In genomic region chr8:104103462-104103861, GRCm38 (mm10) we compare ENCODE assay signal across 12 mouse cellular contexts. TPM values are rescaled to one million over a fixed set of nuclear protein-coding genes. Genes with fewer than 3 reads are reported as not detected.
DNase-seq lines count a peak whose midpoint lies in the region; ATAC-seq lines count a peak whose summit lies in the region.
"Had no signal": no experiment of that assay in that cellular context is flagged by ENCODE, and none has a peak within 500 bp of the region (broad histone marks: within the 10 kb centered on the region; RNA-seq: fewer than 3 reads in every experiment).

No protein-coding gene starts in this region.

- no peak overlapping the region for H3K27ac ChIP-seq in intestine, embryonic 14.5 days (ENCODE audit: low read depth)
- no peak overlapping the region for H3K27ac ChIP-seq in intestine, embryonic 15.5 days
- H3K27ac ChIP-seq in embryonic facial prominence, embryonic 10.5 days (replicated peaks): no peak overlapping the region
- peak overlapping the region; percentile 64 for H3K27ac ChIP-seq in heart, embryonic 15.5 days
- no peak overlapping the region for H3K27ac ChIP-seq in limb, embryonic 15.5 days

- ATAC-seq in intestine, embryonic 14.5 days (replicated peaks; ENCODE audit: low FRiP score, low TSS enrichment, low read depth): no peak
- no peak for ATAC-seq in intestine, embryonic 15.5 days
- ATAC-seq in heart, embryonic 15.5 days (replicated peaks; ENCODE audit: insufficient number of reproducible peaks, insufficient read depth, low FRiP score, low read depth): no peak
- no peak for ATAC-seq in limb, embryonic 15.5 days (ENCODE audit: insufficient number of reproducible peaks, low FRiP score, low TSS enrichment, low read depth)

- no peaks in the 10 kb centered on the region; the same call in 1 of the 2 replicates for H3K27me3 ChIP-seq in intestine, embryonic 14.5 days (replicated peaks; ENCODE audit: control insufficient read depth, insufficient read depth, low read length)
- H3K27me3 ChIP-seq in intestine, embryonic 15.5 days (replicated peaks): no peaks in the 10 kb centered on the region
- H3K27me3 ChIP-seq in embryonic facial prominence, embryonic 10.5 days (replicated peaks; ENCODE audit: low read depth, poor library complexity, severe bottlenecking): no peaks in the 10 kb centered on the region
- no peaks in the 10 kb centered on the region for H3K27me3 ChIP-seq in heart, embryonic 15.5 days
- H3K27me3 ChIP-seq in limb, embryonic 15.5 days: no peaks in the 10 kb centered on the region

- no peak overlapping the region for H3K9ac ChIP-seq in intestine, embryonic 14.5 days (ENCODE audit: low read length)
- no peak overlapping the region for H3K9ac ChIP-seq in intestine, embryonic 15.5 days
- H3K9ac ChIP-seq in heart, embryonic 15.5 days: peak overlapping the region; percentile 31; the same call in 1 of the 2 replicates
- H3K9ac ChIP-seq in limb, embryonic 15.5 days: no peak overlapping the region

- H3K4me1 ChIP-seq in intestine, embryonic 14.5 days (replicated peaks; ENCODE audit: control insufficient read depth, insufficient read depth, low read length): 0 out of 2 replicates have a peak, but pooled peaks cover 9% of the 10 kb centered on the region
- peaks cover 7% of the 10 kb centered on the region; the same call in 1 of the 2 replicates for H3K4me1 ChIP-seq in intestine, embryonic 15.5 days (replicated peaks)
- H3K4me1 ChIP-seq in embryonic facial prominence, embryonic 10.5 days: peaks cover 21% of the 10 kb centered on the region
- H3K4me1 ChIP-seq in heart, embryonic 15.5 days (replicated peaks): peaks cover 23% of the 10 kb centered on the region
- H3K4me1 ChIP-seq in limb, embryonic 15.5 days: peaks cover 7% of the 10 kb centered on the region; the same call in 1 of the 2 replicates

- 0 out of 2 replicates have a peak overlapping the region, but pooled peaks have one; percentile 9 for H3K4me2 ChIP-seq in intestine, embryonic 14.5 days (ENCODE audit: low read length)
- H3K4me2 ChIP-seq in intestine, embryonic 15.5 days (replicated peaks): no peak overlapping the region
- H3K4me2 ChIP-seq in heart, embryonic 15.5 days: peak overlapping the region; percentile 46
- H3K4me2 ChIP-seq in limb, embryonic 15.5 days: no peak overlapping the region

- no peaks in the 10 kb centered on the region for H3K9me3 ChIP-seq in intestine, embryonic 14.5 days (ENCODE audit: control insufficient read depth, low read length)
- H3K9me3 ChIP-seq in intestine, embryonic 15.5 days: no peaks in the 10 kb centered on the region
- H3K9me3 ChIP-seq in embryonic facial prominence, embryonic 10.5 days: no peaks in the 10 kb centered on the region
- H3K9me3 ChIP-seq in heart, embryonic 15.5 days (replicated peaks): no peaks in the 10 kb centered on the region
- H3K9me3 ChIP-seq in limb, embryonic 15.5 days: no peaks in the 10 kb centered on the region

- H3K4me3 ChIP-seq in intestine, embryonic 14.5 days (ENCODE audit: low read depth, low read length): peak overlapping the region; percentile 9; the same call in 1 of the 2 replicates
- H3K4me3 ChIP-seq in intestine, embryonic 15.5 days (replicated peaks): no peak overlapping the region
- H3K4me3 ChIP-seq in embryonic facial prominence, embryonic 10.5 days: peak overlapping the region; percentile 33
- peak overlapping the region; percentile 44 for H3K4me3 ChIP-seq in heart, embryonic 15.5 days
- 0 out of 2 replicates have a peak overlapping the region, but pooled peaks have one; percentile 9 for H3K4me3 ChIP-seq in limb, embryonic 15.5 days
- H3K4me3 ChIP-seq: myocyte had no signal

- DNase-seq in intestine, embryonic 14.5 days (ENCODE audit: low spot score): no peak
- no peak for DNase-seq in embryonic facial prominence, embryonic 10.5 days (ENCODE audit: low spot score)
- DNase-seq in right cerebral cortex, postnatal 25 days: no peak
- no peak for DNase-seq in urinary bladder, adult 18-20 months (ENCODE audit: low spot score in 2 of 2)
- DNase-seq in adrenal gland, postnatal 14 days: no peak
- DNase-seq: cerebellum, adult 11 months; right cerebral cortex, postnatal 14 days; thymus, postnatal 25 days had no signal

- no peaks in the 10 kb centered on the region for H3K36me3 ChIP-seq in intestine, embryonic 14.5 days (ENCODE audit: control insufficient read depth, insufficient read depth, low read length)
- H3K36me3 ChIP-seq in intestine, embryonic 15.5 days: no peaks in the 10 kb centered on the region
- H3K36me3 ChIP-seq in embryonic facial prominence, embryonic 10.5 days (replicated peaks): no peaks in the 10 kb centered on the region
- no peaks in the 10 kb centered on the region for H3K36me3 ChIP-seq in heart, embryonic 15.5 days
- H3K36me3 ChIP-seq in limb, embryonic 15.5 days: no peaks in the 10 kb centered on the region

- WGBS in intestine, embryonic 14.5 days: 61% methylated on average over 7 of the region's 7 CpGs
- 63% methylated on average over 7 of the region's 7 CpGs for WGBS in intestine, embryonic 15.5 days
- WGBS in embryonic facial prominence, embryonic 10.5 days: 76% methylated on average over 7 of the region's 7 CpGs
- WGBS in heart, embryonic 15.5 days: 54% methylated on average over 7 of the region's 7 CpGs
- 67% methylated on average over 7 of the region's 7 CpGs for WGBS in limb, embryonic 15.5 days

RNA-seq across cellular contexts. Expression of gene Cdh5, which starts 2.0 kb away (rescaled TPM):
- 26.6 and 28.3 TPM in 2 replicates for polyA plus RNA-seq in intestine, embryonic 14.5 days (2014; fragmentation: Nextera tagmentation; extraction: Ambion mirVana)
- polyA plus RNA-seq in intestine, embryonic 15.5 days (2015; fragmentation: Nextera tagmentation; extraction: Ambion mirVana): 25.3 and 26.0 TPM in 2 replicates
- polyA plus RNA-seq in embryonic facial prominence, embryonic 10.5 days (2016; fragmentation: Nextera tagmentation; extraction: Ambion mirVana): 15.4 and 15.6 TPM in 2 replicates
- 45.9 and 54.5 TPM in 2 replicates for polyA plus RNA-seq in heart, embryonic 15.5 days (2015; fragmentation: Nextera tagmentation; extraction: Ambion mirVana)
- polyA plus RNA-seq in limb, embryonic 15.5 days (2015; fragmentation: Nextera tagmentation; extraction: Ambion mirVana): 31.6 and 36.5 TPM in 2 replicates
- 137 and 152 TPM in 2 replicates for total RNA-seq in adrenal gland, postnatal 14 days (2021)

Comparison
In these comparisons a context has a peak if more than half of its experiments do, and no peak if none do; other contexts are left out.
1. H3K4me2 ChIP-seq: peak in intestine, embryonic 14.5 days (single experiment) and heart, embryonic 15.5 days (single experiment); none in intestine, embryonic 15.5 days (single experiment) and limb, embryonic 15.5 days (single experiment).